Mouse (Mus musculus): Measurements from ENCODE around the gene Megf8. TPM values are rescaled to one million over a fixed set of nuclear protein-coding genes. Genes with fewer than 3 reads are reported as not detected.

Gene Megf8
- polyA plus RNA-seq, 1 experiment from 2014 or later = 5.5 TPM

DNA sequence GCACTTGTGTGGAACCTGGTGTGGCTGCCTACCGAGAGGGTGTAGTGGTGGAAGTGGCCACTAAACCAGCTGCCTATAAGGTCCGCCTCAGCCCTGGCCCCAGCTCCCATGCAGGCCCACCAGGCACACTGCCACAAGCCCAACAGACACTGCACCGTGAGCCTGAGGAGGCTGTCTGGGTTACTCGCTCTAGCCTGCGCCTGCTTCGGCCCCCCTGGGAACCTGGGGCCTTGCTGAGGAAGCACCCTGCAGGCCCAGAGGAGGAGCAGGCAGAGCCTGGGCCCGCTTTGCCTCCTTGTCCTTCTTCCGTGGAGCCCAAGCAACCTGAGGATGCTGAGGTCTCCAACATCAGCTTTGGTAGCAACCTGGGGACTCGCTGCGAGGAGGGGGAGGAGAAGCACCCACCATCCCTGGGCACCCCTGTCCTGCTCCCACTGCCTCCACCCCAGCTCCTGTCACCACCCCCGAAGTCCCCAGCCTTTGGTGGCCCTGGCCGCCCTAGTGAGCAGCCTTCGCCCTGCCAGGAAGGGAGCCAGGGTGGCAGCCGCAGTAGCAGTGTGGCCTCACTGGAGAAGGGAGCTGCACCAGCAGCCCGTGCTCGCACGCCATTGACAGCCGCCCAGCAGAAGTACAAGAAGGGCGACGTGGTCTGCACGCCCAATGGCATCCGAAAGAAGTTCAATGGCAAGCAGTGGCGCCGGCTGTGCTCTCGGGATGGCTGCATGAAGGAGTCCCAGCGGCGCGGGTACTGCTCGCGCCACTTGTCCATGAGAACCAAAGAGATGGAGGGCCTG lies 45.1 kb upstream of the Megf8 start:
- peaks cover 18% of the 10 kb centered on the region; the same call in 1 of the 2 replicates for H3K36me3 ChIP-seq (ENCODE audit: control insufficient read depth, insufficient read depth, low read length)
- 87% methylated on average over 30 of the region's 30 CpGs for WGBS
- H3K27me3 ChIP-seq (replicated peaks; ENCODE audit: control insufficient read depth, insufficient read depth, low read length) = no peaks in the 10 kb centered on the region
- H3K27ac ChIP-seq (ENCODE audit: low read depth, low read length) = peak overlapping the region; percentile 42; the same call in 1 of the 2 replicates
- H3K9me3 ChIP-seq (ENCODE audit: control insufficient read depth, low read length) = no peaks in the 10 kb centered on the region
- H3K4me3 ChIP-seq (ENCODE audit: low read depth, low read length) = no peak overlapping the region
- H3K9ac ChIP-seq (ENCODE audit: low read depth, low read length) = 0 out of 2 replicates have a peak overlapping the region, but pooled peaks have one; percentile 10
- DNase-seq (ENCODE audit: low spot score) (no peak), ATAC-seq (replicated peaks; ENCODE audit: low FRiP score) (no peak)
- H3K4me2 ChIP-seq = no peak overlapping the region
- peaks cover 55% of the 10 kb centered on the region for H3K4me1 ChIP-seq (replicated peaks; ENCODE audit: control insufficient read depth, insufficient read depth, low read length)

DNA sequence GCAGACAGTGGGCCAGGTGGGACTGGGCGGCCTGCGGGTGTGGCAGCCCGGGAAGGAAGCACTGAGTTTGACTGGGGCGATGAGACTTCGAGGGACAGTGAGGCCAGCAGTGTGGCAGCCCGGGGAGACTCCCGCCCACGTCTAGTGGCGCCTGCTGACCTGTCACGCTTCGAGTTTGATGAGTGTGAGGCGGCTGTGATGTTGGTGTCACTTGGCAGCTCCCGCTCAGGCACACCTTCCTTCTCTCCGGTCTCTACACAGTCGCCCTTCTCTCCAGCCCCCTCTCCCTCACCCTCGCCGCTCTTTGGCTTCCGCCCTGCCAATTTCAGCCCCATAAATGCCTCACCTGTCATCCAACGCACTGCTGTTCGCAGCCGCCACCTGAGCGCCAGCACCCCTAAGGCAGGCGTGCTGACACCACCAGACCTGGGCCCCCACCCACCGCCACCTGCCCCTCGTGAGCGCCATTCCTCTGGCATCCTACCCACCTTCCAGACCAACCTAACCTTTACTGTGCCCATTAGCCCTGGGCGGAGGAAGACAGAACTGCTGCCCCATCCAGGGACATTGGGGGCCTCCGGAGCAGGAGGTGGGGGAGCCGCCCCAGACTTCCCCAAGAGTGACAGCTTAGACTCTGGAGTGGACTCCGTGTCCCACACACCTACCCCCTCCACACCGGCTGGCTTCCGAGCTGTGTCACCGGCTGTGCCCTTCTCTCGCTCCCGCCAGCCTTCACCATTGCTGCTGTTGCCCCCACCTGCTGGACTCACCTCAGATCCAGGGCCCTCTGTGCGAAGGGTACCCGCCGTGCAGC lies 44.3 kb upstream of the Megf8 start:
- Histone ChIP-seq H3K36me3 (ENCODE audit: control insufficient read depth, insufficient read depth, low read length) (peaks cover 18% of the 10 kb centered on the region; the same call in 1 of the 2 replicates), H3K4me3 (ENCODE audit: low read depth, low read length) (no peak overlapping the region), H3K27ac (ENCODE audit: low read depth, low read length) (peak overlapping the region; percentile 97), H3K4me2 (peak overlapping the region; percentile 59), H3K27me3 (replicated peaks; ENCODE audit: control insufficient read depth, insufficient read depth, low read length) (no peaks in the 10 kb centered on the region), H3K4me1 (replicated peaks; ENCODE audit: control insufficient read depth, insufficient read depth, low read length) (peaks cover 58% of the 10 kb centered on the region), H3K9me3 (ENCODE audit: control insufficient read depth, low read length) (no peaks in the 10 kb centered on the region), H3K9ac (ENCODE audit: low read depth, low read length) (peak overlapping the region; percentile 60; the same call in 1 of the 2 replicates)
- DNase-seq (ENCODE audit: low spot score) (no peak), ATAC-seq (replicated peaks; ENCODE audit: low FRiP score) (no peak)
- WGBS = 88% methylated on average over 38 of the region's 38 CpGs

DNA sequence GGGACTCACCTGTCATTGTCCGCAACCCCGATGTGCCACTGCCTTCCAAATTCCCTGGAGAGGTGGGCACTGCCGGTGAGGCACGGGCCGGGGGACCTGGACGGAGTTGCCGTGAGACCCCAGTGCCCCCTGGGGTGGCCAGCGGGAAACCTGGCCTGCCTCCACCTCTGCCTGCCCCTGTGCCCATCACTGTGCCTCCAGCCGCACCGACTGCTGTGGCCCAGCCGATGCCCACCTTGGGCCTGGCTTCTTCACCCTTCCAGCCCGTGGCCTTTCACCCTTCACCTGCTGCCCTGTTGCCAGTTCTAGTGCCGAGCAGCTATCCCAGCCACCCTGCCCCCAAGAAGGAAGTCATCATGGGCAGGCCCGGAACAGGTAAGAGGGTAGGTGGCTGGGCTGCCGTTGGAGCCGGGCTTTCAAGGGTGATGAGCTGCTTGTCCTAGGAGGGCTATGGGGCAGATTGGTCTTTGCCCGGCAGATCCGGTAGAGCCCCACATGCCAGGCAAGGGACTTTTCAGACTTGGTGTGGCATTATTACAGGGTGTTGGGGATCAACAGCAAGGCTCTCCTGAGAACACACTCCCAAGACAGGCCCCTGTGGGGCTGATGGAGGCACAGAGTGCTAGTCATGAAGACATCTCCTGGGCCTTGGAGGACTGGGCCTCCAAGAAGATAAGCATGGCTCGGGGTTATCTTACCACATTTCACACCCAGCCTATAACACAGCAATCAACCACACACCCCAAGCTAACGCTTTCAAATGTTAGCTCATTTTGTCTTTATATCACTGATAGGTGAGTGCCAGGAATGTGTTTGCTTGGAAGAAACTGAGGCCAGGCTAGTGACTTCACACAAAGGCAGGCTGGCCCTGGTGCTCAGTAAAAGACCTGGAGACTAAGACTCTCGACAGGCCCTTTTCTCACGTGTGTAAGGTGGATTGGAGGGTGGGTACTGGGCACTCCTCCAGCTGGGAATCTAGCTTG lies 43.4 kb upstream of the Megf8 start:
- peak overlapping the region; percentile 59 for H3K4me2 ChIP-seq
- 79% methylated on average over 22 of the region's 22 CpGs for WGBS
- H3K4me1 ChIP-seq (replicated peaks; ENCODE audit: control insufficient read depth, insufficient read depth, low read length) = peaks cover 60% of the 10 kb centered on the region
- H3K4me3 ChIP-seq (ENCODE audit: low read depth, low read length) = peak overlapping the region; percentile 0; the same call in 1 of the 2 replicates
- H3K9me3 ChIP-seq (ENCODE audit: control insufficient read depth, low read length) = no peaks in the 10 kb centered on the region
- no peak for DNase-seq (ENCODE audit: low spot score)
- H3K27me3 ChIP-seq (replicated peaks; ENCODE audit: control insufficient read depth, insufficient read depth, low read length) = no peaks in the 10 kb centered on the region
- peak overlapping the region; percentile 97 for H3K27ac ChIP-seq (ENCODE audit: low read depth, low read length)
- H3K36me3 ChIP-seq (ENCODE audit: control insufficient read depth, insufficient read depth, low read length) = peaks cover 18% of the 10 kb centered on the region; the same call in 1 of the 2 replicates
- peak overlapping the region; percentile 60 for H3K9ac ChIP-seq (ENCODE audit: low read depth, low read length)
- peak; percentile 80 for ATAC-seq (replicated peaks; ENCODE audit: low FRiP score)

DNA sequence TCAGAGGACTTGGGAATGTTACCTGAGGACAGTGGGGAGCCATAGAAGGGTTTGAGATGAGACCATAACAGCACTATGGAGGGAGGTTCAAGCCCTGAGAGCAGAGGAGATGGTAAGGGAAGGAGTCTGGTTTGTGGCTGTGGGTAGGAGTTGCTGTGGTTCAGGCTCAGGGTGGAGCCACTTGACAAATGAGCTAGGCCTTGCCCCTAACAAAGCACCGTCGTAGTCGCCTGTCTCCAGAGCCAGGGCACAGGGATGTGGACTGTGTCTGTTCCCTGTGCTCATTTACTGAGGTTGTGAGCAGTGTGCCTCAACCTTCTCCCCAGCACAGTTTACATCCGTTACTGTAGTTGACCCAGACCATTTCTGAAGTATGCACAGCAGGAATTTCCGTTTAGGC lies 42.4 kb upstream of the Megf8 start:
- H3K4me3 ChIP-seq (ENCODE audit: low read depth, low read length) = peak overlapping the region; percentile 0; the same call in 1 of the 2 replicates
- 34% methylated on average over 5 of the region's 5 CpGs for WGBS
- H3K9me3 ChIP-seq (ENCODE audit: control insufficient read depth, low read length) = no peaks in the 10 kb centered on the region
- 0 out of 2 replicates have a peak, but pooled peaks have one; percentile 14 for ATAC-seq (replicated peaks; ENCODE audit: low FRiP score)
- peak overlapping the region; percentile 60 for H3K9ac ChIP-seq (ENCODE audit: low read depth, low read length)
- H3K27me3 ChIP-seq (replicated peaks; ENCODE audit: control insufficient read depth, insufficient read depth, low read length) = no peaks in the 10 kb centered on the region
- peak overlapping the region; percentile 97 for H3K27ac ChIP-seq (ENCODE audit: low read depth, low read length)
- H3K36me3 ChIP-seq (ENCODE audit: control insufficient read depth, insufficient read depth, low read length) = peaks cover 18% of the 10 kb centered on the region; the same call in 1 of the 2 replicates
- peak overlapping the region; percentile 59 for H3K4me2 ChIP-seq
- no peak for DNase-seq (ENCODE audit: low spot score)
- H3K4me1 ChIP-seq (replicated peaks; ENCODE audit: control insufficient read depth, insufficient read depth, low read length) = peaks cover 52% of the 10 kb centered on the region

- ATAC-seq (replicated peaks; ENCODE audit: low FRiP score) (no peak), DNase-seq (ENCODE audit: low spot score) (no peak)
- H3K4me3 ChIP-seq (ENCODE audit: low read depth, low read length) = no peak overlapping the region; the same call in 1 of the 2 replicates
- H3K27ac ChIP-seq (ENCODE audit: low read depth, low read length) = peak overlapping the region; percentile 97
- 84% methylated on average over 3 of the region's 3 CpGs for WGBS
- peaks cover 52% of the 10 kb centered on the region for H3K4me1 ChIP-seq (replicated peaks; ENCODE audit: control insufficient read depth, insufficient read depth, low read length)
- H3K9ac ChIP-seq (ENCODE audit: low read depth, low read length) = peak overlapping the region; percentile 60
- H3K27me3 ChIP-seq (replicated peaks; ENCODE audit: control insufficient read depth, insufficient read depth, low read length) = no peaks in the 10 kb centered on the region
- no peaks in the 10 kb centered on the region for H3K9me3 ChIP-seq (ENCODE audit: control insufficient read depth, low read length)
- H3K4me2 ChIP-seq = peak overlapping the region; percentile 59
- peaks cover 18% of the 10 kb centered on the region; the same call in 1 of the 2 replicates for H3K36me3 ChIP-seq (ENCODE audit: control insufficient read depth, insufficient read depth, low read length)
These were observed 42.0 kb upstream of the Megf8 start for GRCm38 (mm10) chr7:25274996-25275395.

DNA sequence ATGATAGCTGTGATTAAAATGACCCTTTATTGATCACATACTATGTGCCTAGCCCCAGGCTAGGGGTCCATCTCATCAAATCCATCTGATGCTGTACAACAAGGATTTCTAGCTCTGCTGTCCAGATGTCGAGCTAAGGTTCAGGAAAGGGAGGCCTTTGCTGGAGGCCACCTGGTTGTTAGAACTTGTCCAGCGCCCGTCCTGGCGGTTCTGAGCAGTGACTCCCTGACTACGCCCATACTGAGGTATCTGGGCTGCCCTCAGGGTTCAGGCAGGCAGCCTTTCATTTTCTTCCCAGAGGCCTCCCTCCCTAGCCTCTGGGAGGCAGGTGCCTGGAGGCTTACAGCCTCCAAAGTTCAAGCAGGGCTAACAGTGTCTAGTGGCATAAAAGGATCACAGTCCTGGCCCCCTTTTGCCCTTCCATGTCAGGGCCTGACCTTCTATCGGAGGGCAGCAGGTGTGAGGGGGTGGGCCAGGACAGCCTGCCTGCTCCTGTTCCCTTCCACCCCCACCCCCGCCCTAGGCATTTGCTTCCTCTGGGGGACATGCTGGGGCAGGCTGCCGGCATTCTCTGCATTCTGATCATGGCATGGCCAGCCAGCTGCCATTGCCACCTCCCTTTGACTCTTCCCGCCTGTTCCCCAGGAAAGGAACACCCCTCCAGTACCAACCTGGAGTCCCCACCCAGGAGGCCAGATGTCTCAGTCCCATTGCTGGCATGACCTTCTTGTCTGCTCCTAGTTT lies 41.2 kb upstream of the Megf8 start:
- H3K36me3 ChIP-seq (ENCODE audit: control insufficient read depth, insufficient read depth, low read length) = peaks cover 18% of the 10 kb centered on the region; the same call in 1 of the 2 replicates
- WGBS = 65% methylated on average over 9 of the region's 9 CpGs
- no peak for DNase-seq (ENCODE audit: low spot score)
- no peaks in the 10 kb centered on the region for H3K9me3 ChIP-seq (ENCODE audit: control insufficient read depth, low read length)
- H3K4me3 ChIP-seq (ENCODE audit: low read depth, low read length) = no peak overlapping the region; the same call in 1 of the 2 replicates
- no peak for ATAC-seq (replicated peaks; ENCODE audit: low FRiP score)
- peak overlapping the region; percentile 29; the same call in 1 of the 2 replicates for H3K27ac ChIP-seq (ENCODE audit: low read depth, low read length)
- H3K4me2 ChIP-seq = peak overlapping the region; percentile 16
- H3K9ac ChIP-seq (ENCODE audit: low read depth, low read length) = peak overlapping the region; percentile 45
- peaks cover 57% of the 10 kb centered on the region for H3K4me1 ChIP-seq (replicated peaks; ENCODE audit: control insufficient read depth, insufficient read depth, low read length)
- H3K27me3 ChIP-seq (replicated peaks; ENCODE audit: control insufficient read depth, insufficient read depth, low read length) = no peaks in the 10 kb centered on the region

DNA sequence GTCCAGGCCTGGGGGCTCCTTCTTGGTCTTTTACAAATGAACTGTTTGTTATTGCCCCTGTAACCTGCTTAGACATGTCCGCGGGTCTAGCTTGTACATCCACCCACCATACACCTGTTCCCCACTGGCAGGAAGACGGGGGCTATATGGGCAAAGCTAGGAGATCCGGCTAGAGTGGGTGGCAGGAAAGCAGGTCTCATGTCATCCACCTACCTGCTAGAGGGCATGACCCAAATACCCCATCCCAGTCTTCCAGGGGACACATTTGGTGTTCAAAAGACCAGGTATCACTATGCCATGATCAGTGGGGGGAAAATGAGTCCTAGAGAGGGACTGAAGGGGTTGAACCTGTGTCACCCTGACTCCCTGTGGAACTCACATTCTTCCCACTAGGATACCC lies 39.6 kb upstream of the Megf8 start:
- peak overlapping the region; percentile 62 for H3K4me3 ChIP-seq (ENCODE audit: low read depth, low read length)
- peak overlapping the region; percentile 87 for H3K4me2 ChIP-seq
- peak overlapping the region; percentile 72 for H3K9ac ChIP-seq (ENCODE audit: low read depth, low read length)
- ATAC-seq (replicated peaks; ENCODE audit: low FRiP score) (no peak), DNase-seq (ENCODE audit: low spot score) (no peak)
- no peaks in the 10 kb centered on the region for H3K9me3 ChIP-seq (ENCODE audit: control insufficient read depth, low read length)
- WGBS = 97% methylated on average over 4 of the region's 4 CpGs
- no peaks in the 10 kb centered on the region for H3K27me3 ChIP-seq (replicated peaks; ENCODE audit: control insufficient read depth, insufficient read depth, low read length)
- peak overlapping the region; percentile 95; the same call in 1 of the 2 replicates for H3K27ac ChIP-seq (ENCODE audit: low read depth, low read length)
- H3K36me3 ChIP-seq (ENCODE audit: control insufficient read depth, insufficient read depth, low read length) = peaks cover 5% of the 10 kb centered on the region; the same call in 1 of the 2 replicates
- peaks cover 66% of the 10 kb centered on the region for H3K4me1 ChIP-seq (replicated peaks; ENCODE audit: control insufficient read depth, insufficient read depth, low read length)
